Mouse (Mus musculus): ENCODE data around the gene Arl5c.

- TF ChIP-seq CTCF (conservative IDR thresholded peaks at IDR 0.05; ENCODE audit: low read length): no peak
- no peak for TF ChIP-seq POU5F1 (IDR thresholded peaks at IDR 0.05; ENCODE audit: borderline replicate concordance, low read length)
Observed at GRCm38 (mm10) chr11:98034840-98035239, 38.9 kb upstream of the Arl5c start.
